Mouse (Mus musculus) limb, embryonic 12.5 days (tissue): ENCODE data around the gene Tex26. TPM values are rescaled to one million over a fixed set of nuclear protein-coding genes. Genes with fewer than 3 reads are reported as not detected.

Experiments
- ATAC-seq: fragments of 200-750 bp; cut with Nextera tagmentation; 2 replicates; pipeline ENCODE4 v1.8.0; 2017; ENCODE audit warnings: low read depth, moderate TSS enrichment; ENCODE audit not compliant: insufficient number of reproducible peaks, insufficient read depth, low FRiP score, low TSS enrichment
- H3K27ac ChIP-seq: fragments of 300-500 bp; sonication (generic); 2 replicates; pipeline ENCODE4 v1.5.1; 2016; ENCODE audit warnings: mild to moderate bottlenecking, moderate library complexity
- H3K27me3 ChIP-seq: fragments of 300-500 bp; sonication (generic); 2 replicates; pipeline ENCODE4 v1.6.1; 2016; ENCODE audit warnings: mild to moderate bottlenecking, moderate library complexity
- H3K36me3 ChIP-seq: fragments of 300-500 bp; sonication (generic); 2 replicates; pipeline ENCODE4 v1.6.1; 2016; ENCODE audit warnings: mild to moderate bottlenecking, moderate library complexity
- H3K4me1 ChIP-seq: fragments of 300-500 bp; sonication (generic); replicated peaks from 2 replicates; pipeline ENCODE4 v1.6.1; 2016
- H3K4me2 ChIP-seq: fragments of 300-500 bp; sonication (generic); 2 replicates; pipeline ENCODE4 v1.6.1; 2016; ENCODE audit warnings: mild to moderate bottlenecking, moderate library complexity
- H3K4me3 ChIP-seq: fragments of 300-500 bp; sonication (generic); replicated peaks from 2 replicates; pipeline ENCODE4 v1.5.1; 2016; ENCODE audit warnings: mild to moderate bottlenecking
- H3K9ac ChIP-seq: fragments of 300-500 bp; sonication (generic); replicated peaks from 2 replicates; pipeline ENCODE4 v1.6.1; 2016; ENCODE audit warnings: mild to moderate bottlenecking, moderate library complexity
- H3K9me3 ChIP-seq: fragments of 300-500 bp; sonication (generic); 2 replicates; pipeline ENCODE4 v1.6.1; 2016; ENCODE audit warnings: mild to moderate bottlenecking, moderate library complexity
- WGBS: fragments of 180-500 bp; shearing (Covaris S2); methylation state at CpG from one replicate; pipeline ENCODE4 v1.1.7; 2016; 5-methylcytosine and 5-hydroxymethylcytosine counted together
- polyA plus RNA-seq: library from polyadenylated mRNA; unstranded; fragments of >200 nt; fragmentation: Nextera tagmentation; extraction: Ambion mirVana; gene quantifications from 2 replicates; pipeline ENCODE4 v1.2.1, GENCODE M21; 2016

The Tex26 gene
- polyA plus RNA-seq, 1 experiment from 2014 or later, result 0.38 TPM

- H3K9me3 ChIP-seq, result 0 out of 2 replicates have a peak, but pooled peaks cover 5% of the 10 kb centered on the region
- H3K4me2 ChIP-seq, result peak overlapping the region; percentile 72
- WGBS, result 38% methylated on average over 11 of the region's 11 CpGs
- H3K36me3 ChIP-seq, result no peaks in the 10 kb centered on the region
- ATAC-seq, result no peak
- H3K4me1 ChIP-seq, result peaks cover 14% of the 10 kb centered on the region
- H3K27me3 ChIP-seq, result peaks cover 31% of the 10 kb centered on the region
- no peak overlapping the region for H3K27ac ChIP-seq
- peak overlapping the region; percentile 38 for H3K4me3 ChIP-seq
- H3K9ac ChIP-seq, result peak overlapping the region; percentile 52
Measured at GRCm38 (mm10) chr5:149412194-149412575, 27.3 kb upstream of the Tex26 start.

GRCm38 (mm10) chr5:149412671-149413070 lies 26.8 kb upstream of the Tex26 start:
- 0 out of 2 replicates have a peak, but pooled peaks cover 1% of the 10 kb centered on the region for H3K9me3 ChIP-seq
- no peak overlapping the region for H3K27ac ChIP-seq
- WGBS, result 91% methylated on average over 10 of the region's 10 CpGs
- no peaks in the 10 kb centered on the region for H3K36me3 ChIP-seq
- H3K4me3 ChIP-seq, result no peak overlapping the region
- ATAC-seq, result no peak
- peaks cover 31% of the 10 kb centered on the region for H3K27me3 ChIP-seq
- H3K9ac ChIP-seq, result no peak overlapping the region
- no peak overlapping the region for H3K4me2 ChIP-seq
- H3K4me1 ChIP-seq, result peaks cover 14% of the 10 kb centered on the region

GRCm38 (mm10) chr5:149414369-149415167 lies 24.9 kb upstream of the Tex26 start:
- peaks cover 14% of the 10 kb centered on the region for H3K4me1 ChIP-seq
- WGBS, result 81% methylated on average over 9 of the region's 9 CpGs
- ATAC-seq, result no peak

GRCm38 (mm10) chr5:149417381-149417780 lies 22.1 kb upstream of the Tex26 start:
- no peaks in the 10 kb centered on the region for H3K4me1 ChIP-seq
- H3K36me3 ChIP-seq, result no peaks in the 10 kb centered on the region
- no peak overlapping the region for H3K4me3 ChIP-seq
- H3K27me3 ChIP-seq, result peaks cover 16% of the 10 kb centered on the region
- WGBS, result 92% methylated on average over 4 of the region's 4 CpGs
- no peaks in the 10 kb centered on the region for H3K9me3 ChIP-seq
- no peak overlapping the region for H3K27ac ChIP-seq
- H3K9ac ChIP-seq, result no peak overlapping the region
- no peak for ATAC-seq
- H3K4me2 ChIP-seq, result no peak overlapping the region

More at GRCm38 (mm10) chr5:149414369-149415167, 24.9 kb upstream of the Tex26 start:
- H3K4me2 ChIP-seq, result no peak overlapping the region
- peaks cover 31% of the 10 kb centered on the region for H3K27me3 ChIP-seq
- no peak overlapping the region for H3K9ac ChIP-seq
- H3K9me3 ChIP-seq, result no peaks in the 10 kb centered on the region
- no peak overlapping the region for H3K4me3 ChIP-seq
- H3K27ac ChIP-seq, result no peak overlapping the region
- no peaks in the 10 kb centered on the region for H3K36me3 ChIP-seq

- ATAC-seq, result no peak
- 89% methylated on average over 3 of the region's 3 CpGs for WGBS
- Histone ChIP-seq H3K4me1 (peaks cover 18% of the 10 kb centered on the region), H3K9me3 (no peaks in the 10 kb centered on the region), H3K27ac (no peak overlapping the region), H3K36me3 (no peaks in the 10 kb centered on the region), H3K4me3 (no peak overlapping the region), H3K4me2 (no peak overlapping the region), H3K9ac (no peak overlapping the region), H3K27me3 (no peaks in the 10 kb centered on the region)
Measured at GRCm38 (mm10) chr5:149426525-149426924, 12.9 kb upstream of the Tex26 start.

- Histone ChIP-seq H3K36me3 (no peaks in the 10 kb centered on the region), H3K4me2 (no peak overlapping the region), H3K4me1 (peaks cover 18% of the 10 kb centered on the region), H3K27me3 (no peaks in the 10 kb centered on the region), H3K27ac (no peak overlapping the region), H3K4me3 (no peak overlapping the region), H3K9me3 (no peaks in the 10 kb centered on the region), H3K9ac (no peak overlapping the region)
- no peak for ATAC-seq
- 84% methylated on average over 8 of the region's 8 CpGs for WGBS
Measured at GRCm38 (mm10) chr5:149427277-149428060, 12.0 kb upstream of the Tex26 start.

- no peaks in the 10 kb centered on the region for H3K27me3 ChIP-seq
- peak overlapping the region; percentile 86 for H3K27ac ChIP-seq
- H3K4me2 ChIP-seq, result peak overlapping the region; percentile 34
- peak overlapping the region; percentile 31; the same call in 1 of the 2 replicates for H3K9ac ChIP-seq
- H3K4me1 ChIP-seq, result peaks cover 18% of the 10 kb centered on the region
- no peak overlapping the region for H3K4me3 ChIP-seq
- 12% methylated on average over 6 of the region's 6 CpGs for WGBS
- peak; percentile 83 for ATAC-seq
- H3K36me3 ChIP-seq, result no peaks in the 10 kb centered on the region
- no peaks in the 10 kb centered on the region for H3K9me3 ChIP-seq
Measured at GRCm38 (mm10) chr5:149428347-149428746, 11.1 kb upstream of the Tex26 start.

GRCm38 (mm10) chr5:149428810-149429255 lies 10.6 kb upstream of the Tex26 start:
- H3K27ac ChIP-seq, result peak overlapping the region; percentile 86
- no peak overlapping the region for H3K9ac ChIP-seq
- ATAC-seq, result peak; percentile 65; the same call in 1 of the 2 replicates
- no peaks in the 10 kb centered on the region for H3K9me3 ChIP-seq
- peaks cover 20% of the 10 kb centered on the region for H3K4me1 ChIP-seq
- H3K4me2 ChIP-seq, result peak overlapping the region; percentile 34
- no peak overlapping the region for H3K4me3 ChIP-seq
- H3K36me3 ChIP-seq, result no peaks in the 10 kb centered on the region
- no peaks in the 10 kb centered on the region for H3K27me3 ChIP-seq
- WGBS, result 48% methylated on average over 2 of the region's 2 CpGs

GRCm38 (mm10) chr5:149429541-149429940 lies 9.9 kb upstream of the Tex26 start:
- Histone ChIP-seq H3K4me2 (no peak overlapping the region), H3K9me3 (no peaks in the 10 kb centered on the region), H3K27ac (peak overlapping the region; percentile 86; the same call in 1 of the 2 replicates), H3K27me3 (no peaks in the 10 kb centered on the region), H3K4me3 (no peak overlapping the region), H3K4me1 (peaks cover 27% of the 10 kb centered on the region), H3K9ac (no peak overlapping the region), H3K36me3 (no peaks in the 10 kb centered on the region)
- ATAC-seq, result no peak
- 89% methylated on average over 4 of the region's 4 CpGs for WGBS

GRCm38 (mm10) chr5:149430943-149431342 lies 8.5 kb upstream of the Tex26 start:
- H3K9ac ChIP-seq, result no peak overlapping the region
- no peak for ATAC-seq
- peaks cover 28% of the 10 kb centered on the region for H3K4me1 ChIP-seq
- H3K4me2 ChIP-seq, result no peak overlapping the region
- no peaks in the 10 kb centered on the region for H3K36me3 ChIP-seq
- no peaks in the 10 kb centered on the region for H3K27me3 ChIP-seq
- H3K27ac ChIP-seq, result no peak overlapping the region
- no peak overlapping the region for H3K4me3 ChIP-seq
- 86% methylated on average over 3 of the region's 3 CpGs for WGBS
- H3K9me3 ChIP-seq, result no peaks in the 10 kb centered on the region

GRCm38 (mm10) chr5:149433618-149434017 lies 5.8 kb upstream of the Tex26 start:
- H3K4me2 ChIP-seq, result no peak overlapping the region
- no peak overlapping the region for H3K27ac ChIP-seq
- H3K4me3 ChIP-seq, result no peak overlapping the region
- ATAC-seq, result no peak
- no peaks in the 10 kb centered on the region for H3K9me3 ChIP-seq
- H3K27me3 ChIP-seq, result no peaks in the 10 kb centered on the region
- 64% methylated on average over 7 of the region's 7 CpGs for WGBS
- no peak overlapping the region for H3K9ac ChIP-seq
- peaks cover 17% of the 10 kb centered on the region for H3K4me1 ChIP-seq
- H3K36me3 ChIP-seq, result no peaks in the 10 kb centered on the region
